Mouse (Mus musculus) bone marrow, adult 2 months (tissue): ENCODE data around the gene Lrmda. TPM values are rescaled to one million over a fixed set of nuclear protein-coding genes. Genes with fewer than 3 reads are reported as not detected.

Source experiments
- H3K27ac ChIP-seq: fragments of 200-500 bp; 2 replicates; pipeline ENCODE4 v1.5.1; 2012; ENCODE audit warnings: low read depth, mild to moderate bottlenecking, control low read depth, inconsistent platforms, low read length; ENCODE audit not compliant: control insufficient read depth, poor library complexity, insufficient read depth
- H3K4me1 ChIP-seq: fragments of 200-500 bp; 2 replicates; pipeline ENCODE4 v1.6.1; 2011; ENCODE audit warnings: low read length; ENCODE audit not compliant: control insufficient read depth, insufficient read depth
- H3K4me3 ChIP-seq: fragments of 200-500 bp; replicated peaks from 2 replicates; pipeline ENCODE3; 2011; ENCODE audit warnings: mild to moderate bottlenecking, low read depth, low read length, control low read depth; ENCODE audit not compliant: control insufficient read depth
- CTCF ChIP-seq: fragments of 200-500 bp; IDR thresholded peaks from 2 replicates; pipeline ENCODE4 v1.5.1; 2011; ENCODE audit warnings: low read length, control low read depth; ENCODE audit not compliant: control insufficient read depth, insufficient read depth
- POLR2A ChIP-seq: fragments of 200-500 bp; IDR thresholded peaks from 2 replicates; pipeline ENCODE4 v1.6.1; 2011; ENCODE audit warnings: low read depth, mild to moderate bottlenecking, control low read depth, low read length, borderline replicate concordance; ENCODE audit not compliant: control insufficient read depth
- WGBS: fragments of 180-500 bp; shearing (Covaris S2); methylation state at CpG from one replicate; pipeline ENCODE4 v1.1.7; 2018; 5-methylcytosine and 5-hydroxymethylcytosine counted together
- polyA plus RNA-seq: library from polyadenylated mRNA; stranded (reverse); fragments of >200 nt; gene quantifications from 2 replicates; pipeline ENCODE4 v1.2.4, GENCODE M21; 2011; ENCODE audit warnings: low replicate concordance; ENCODE audit not compliant: missing spikeins, insufficient read depth, insufficient read length

Gene Lrmda
- polyA plus RNA-seq, 1 experiment, result 3.8 TPM

DNA sequence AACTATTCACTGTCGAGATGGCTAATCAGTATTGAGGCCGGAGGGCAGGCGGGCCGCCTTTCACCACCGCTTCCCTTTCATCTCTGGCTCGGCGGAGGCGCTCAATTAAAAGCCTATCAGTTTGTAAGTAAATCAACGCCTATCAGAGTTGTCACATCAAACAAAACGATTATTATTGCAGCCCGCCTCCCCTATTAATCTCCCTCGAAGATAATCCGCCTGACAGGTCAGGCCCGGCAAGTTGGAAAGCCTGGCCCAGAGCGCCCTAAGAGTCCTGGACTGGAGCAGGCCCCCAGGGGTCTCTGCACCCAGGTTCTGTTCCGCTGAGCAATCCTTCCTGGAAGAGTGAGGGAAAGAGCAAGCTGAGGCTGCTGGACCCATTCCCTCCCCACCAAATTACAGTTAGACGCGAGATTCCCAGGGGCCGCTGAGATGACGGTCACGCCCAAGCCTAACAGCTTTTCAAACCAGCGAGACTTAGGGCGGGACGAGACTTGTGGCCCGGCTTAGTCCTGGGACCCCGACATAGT is 28.2 kb upstream of the Lrmda start:
- TF ChIP-seq CTCF, result no peak
- TF ChIP-seq POLR2A, result no peak
- no peaks in the 10 kb centered on the region for H3K4me1 ChIP-seq
- 74% methylated on average over 26 of the region's 26 CpGs for WGBS
- H3K4me3 ChIP-seq, result no peak overlapping the region
- no peak overlapping the region for H3K27ac ChIP-seq

DNA sequence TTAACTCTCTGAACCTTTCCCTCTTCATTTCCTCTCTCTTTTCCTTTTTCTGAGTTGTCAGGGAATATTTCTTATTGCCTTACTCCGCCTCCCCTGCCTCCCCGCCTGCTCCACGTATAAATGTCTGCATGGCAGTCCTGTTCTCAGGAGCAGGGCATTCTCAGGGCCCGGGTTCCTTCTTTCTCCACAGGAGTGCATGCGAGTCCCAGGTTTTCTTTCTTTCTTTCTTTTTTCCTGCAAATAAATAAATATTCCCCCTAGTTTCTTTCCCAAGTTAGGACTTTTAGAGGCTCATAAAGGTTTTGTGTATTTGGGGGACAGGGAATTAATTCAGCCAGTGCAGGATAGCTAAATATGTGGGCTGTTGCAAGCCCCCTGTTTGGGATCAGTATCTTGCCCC is 27.7 kb upstream of the Lrmda start:
- no peaks in the 10 kb centered on the region for H3K4me1 ChIP-seq
- no peak overlapping the region for H3K4me3 ChIP-seq
- WGBS, result 83% methylated on average over 5 of the region's 5 CpGs
- TF ChIP-seq POLR2A (no peak), CTCF (no peak)
- no peak overlapping the region for H3K27ac ChIP-seq

DNA sequence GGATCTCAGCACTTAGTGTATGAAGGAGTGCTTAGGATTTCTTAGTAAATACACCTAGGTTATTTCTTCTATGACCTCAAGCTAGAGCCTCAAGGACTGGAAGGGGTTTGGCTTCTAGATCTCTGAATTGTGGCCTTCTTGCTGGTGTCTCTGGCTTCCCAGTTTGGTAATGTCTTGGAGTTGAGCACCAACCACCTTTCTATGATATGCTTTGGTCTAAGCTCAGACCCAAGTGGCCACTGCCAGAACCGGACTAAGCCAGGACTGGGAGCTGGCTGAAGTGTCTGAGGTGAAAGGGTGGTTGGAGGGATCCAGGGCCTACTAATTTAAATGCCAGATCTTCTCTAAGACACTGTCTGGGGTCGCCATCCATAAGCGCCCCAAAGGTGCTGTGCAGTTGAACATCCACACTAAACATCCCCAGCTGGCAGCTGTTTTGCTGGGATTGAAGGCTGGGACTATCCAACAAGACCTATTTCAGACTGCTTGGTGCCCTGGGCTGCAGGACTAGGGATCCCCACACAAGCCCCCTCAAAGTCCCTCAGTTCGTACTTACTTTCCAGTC is 27.1 kb upstream of the Lrmda start:
- Histone ChIP-seq H3K4me3 (no peak overlapping the region), H3K27ac (no peak overlapping the region), H3K4me1 (no peaks in the 10 kb centered on the region)
- WGBS, result 83% methylated on average over 4 of the region's 4 CpGs
- TF ChIP-seq CTCF, result no peak
- TF ChIP-seq POLR2A, result no peak

DNA sequence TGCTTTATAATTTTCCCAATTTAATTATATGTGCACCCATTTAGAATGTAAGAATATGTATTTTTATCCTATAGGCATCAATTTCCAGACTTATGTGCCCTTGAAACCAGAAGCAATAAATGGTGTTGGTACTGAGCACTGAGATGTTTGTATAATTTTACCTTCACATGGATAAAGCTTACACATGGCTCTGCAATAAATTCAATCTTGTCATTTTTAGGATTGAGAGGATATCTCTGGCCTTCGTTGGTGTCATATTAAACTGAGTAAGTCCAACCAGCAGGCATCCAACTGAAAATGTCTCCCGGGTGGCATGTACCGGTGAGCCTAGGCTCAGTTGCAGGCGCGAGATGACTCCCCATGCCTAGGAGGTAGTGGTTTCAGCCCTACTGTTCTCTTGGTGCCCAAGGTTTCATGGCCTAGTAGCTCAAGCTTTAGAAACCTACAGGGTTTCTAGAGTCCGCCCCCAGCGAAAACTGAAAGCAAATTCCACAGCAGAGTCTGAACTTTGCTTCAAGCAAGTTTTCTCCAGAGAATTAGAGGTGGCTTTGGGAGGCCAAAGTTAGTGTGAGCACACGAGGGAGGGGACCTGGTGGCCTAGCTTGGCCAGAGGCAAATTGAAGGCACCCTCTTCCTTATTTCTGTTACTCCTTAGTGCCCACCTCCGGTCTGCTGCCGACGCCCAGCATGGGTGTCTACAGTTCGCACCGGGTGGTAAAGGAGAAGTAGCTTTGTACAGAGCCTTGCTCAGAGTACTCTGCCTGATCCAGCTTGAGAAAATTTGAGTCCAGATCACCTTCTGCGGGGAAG is 26.1 kb upstream of the Lrmda start:
- no peaks in the 10 kb centered on the region for H3K4me1 ChIP-seq
- H3K4me3 ChIP-seq, result peak overlapping the region; percentile 46
- no peak overlapping the region for H3K27ac ChIP-seq
- WGBS, result 27% methylated on average over 14 of the region's 14 CpGs
- TF ChIP-seq POLR2A (no peak), CTCF (no peak)

GRCm38 (mm10) chr14:21994061-21994990 is 25.2 kb upstream of the Lrmda start:
- Histone ChIP-seq H3K27ac (no peak overlapping the region), H3K4me1 (no peaks in the 10 kb centered on the region), H3K4me3 (peak overlapping the region; percentile 4)
- WGBS, result 7% methylated on average over 44 of the region's 44 CpGs
- TF ChIP-seq POLR2A (no peak), CTCF (no peak)

DNA sequence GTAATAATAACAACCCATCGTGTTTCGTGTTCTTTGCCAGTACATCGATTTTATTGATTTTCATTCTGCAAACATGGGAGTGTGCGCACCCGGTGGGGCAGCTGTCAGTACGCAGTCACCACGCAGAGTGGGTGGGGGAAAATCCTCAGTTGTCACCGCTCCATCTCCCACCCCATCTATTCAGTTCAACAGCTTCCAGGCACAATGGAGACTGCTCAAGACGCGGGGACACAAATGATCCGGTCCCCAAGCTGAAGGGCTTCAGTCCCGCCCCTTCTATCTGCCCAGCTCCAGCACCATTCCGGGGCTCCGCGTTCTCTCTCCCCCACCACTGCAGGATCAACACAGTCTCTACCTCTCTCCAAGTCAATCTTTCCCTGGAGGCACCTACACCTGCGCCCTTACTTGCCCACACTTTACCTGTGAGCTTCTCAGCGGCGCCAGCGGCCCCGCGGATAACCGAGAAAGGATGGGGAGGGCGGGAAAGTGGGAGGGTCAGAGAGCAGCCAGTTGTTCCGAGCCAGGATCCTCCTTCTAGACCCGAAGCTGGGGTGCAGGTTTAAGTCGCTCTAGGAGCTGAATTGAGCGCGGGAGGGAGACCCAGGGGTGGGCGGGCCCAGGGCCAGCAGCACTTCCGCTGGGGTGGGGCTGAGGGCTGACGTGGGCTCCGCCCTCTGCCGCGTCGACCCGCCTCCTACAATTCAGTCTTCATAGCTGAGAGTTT is 24.3 kb upstream of the Lrmda start:
- TF ChIP-seq POLR2A (peak; percentile 20; the same call in 1 of the 2 replicates), CTCF (no peak)
- Histone ChIP-seq H3K27ac (no peak overlapping the region), H3K4me3 (peak overlapping the region; percentile 54), H3K4me1 (no peaks in the 10 kb centered on the region)
- WGBS, result under 1% methylated on average over 36 of the region's 36 CpGs

DNA sequence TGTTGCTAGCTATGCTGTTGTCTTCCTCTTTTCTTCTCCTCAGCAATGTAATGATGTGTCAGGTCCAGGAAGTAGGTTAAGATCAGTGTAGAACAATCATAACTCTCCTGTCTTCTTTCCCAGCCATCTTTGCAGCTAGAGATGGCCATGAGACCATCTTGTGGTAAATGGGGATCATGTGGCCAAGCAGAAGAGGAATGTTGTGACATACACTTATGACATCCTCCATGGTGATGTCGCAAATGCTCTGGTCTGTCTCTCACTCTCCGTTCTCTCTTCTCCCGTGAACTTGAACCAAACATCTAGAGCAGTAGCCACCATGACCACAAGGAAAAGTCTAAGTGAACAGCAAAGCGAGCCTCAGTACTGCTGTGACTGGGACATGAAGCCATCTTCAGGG is 19.9 kb upstream of the Lrmda start:
- H3K27ac ChIP-seq, result no peak overlapping the region; the same call in 1 of the 2 replicates
- H3K4me1 ChIP-seq, result no peaks in the 10 kb centered on the region; the same call in 1 of the 2 replicates
- 49% methylated on average over 4 of the region's 4 CpGs for WGBS
- TF ChIP-seq CTCF (no peak), POLR2A (no peak)
- H3K4me3 ChIP-seq, result no peak overlapping the region
